Mouse (Mus musculus) liver, embryonic 15.5 days (tissue): Measurements from ENCODE around the gene Carmil1. TPM values are rescaled to one million over a fixed set of nuclear protein-coding genes. Genes with fewer than 3 reads are reported as not detected.

Experiments
- ATAC-seq: fragments of 200-750 bp; cut with Nextera tagmentation; 2 replicates; pipeline ENCODE4 v1.8.0; 2017; ENCODE audit warnings: moderate number of reproducible peaks, mild to moderate bottlenecking, moderate library complexity; ENCODE audit not compliant: insufficient read depth
- H3K27ac ChIP-seq: fragments of 300-500 bp; sonication (generic); replicated peaks from 2 replicates; pipeline ENCODE4 v1.5.1; 2015; ENCODE audit warnings: mild to moderate bottlenecking, inconsistent platforms
- H3K27me3 ChIP-seq: fragments of 300-500 bp; sonication (generic); 2 replicates; pipeline ENCODE4 v1.6.1; 2015; ENCODE audit warnings: mild to moderate bottlenecking, inconsistent platforms
- H3K36me3 ChIP-seq: fragments of 300-500 bp; sonication (generic); replicated peaks from 2 replicates; pipeline ENCODE4 v1.6.1; 2015; ENCODE audit warnings: moderate library complexity, mild to moderate bottlenecking, inconsistent platforms
- H3K4me1 ChIP-seq: fragments of 300-500 bp; sonication (generic); replicated peaks from 2 replicates; pipeline ENCODE4 v1.6.1; 2015; ENCODE audit warnings: inconsistent platforms
- H3K4me2 ChIP-seq: fragments of 300-500 bp; sonication (generic); 2 replicates; pipeline ENCODE4 v1.6.1; 2015; ENCODE audit warnings: moderate library complexity, mild to moderate bottlenecking, inconsistent platforms
- H3K4me3 ChIP-seq: fragments of 300-500 bp; sonication (generic); replicated peaks from 2 replicates; pipeline ENCODE4 v1.5.1; 2015; ENCODE audit warnings: mild to moderate bottlenecking, inconsistent platforms
- H3K9ac ChIP-seq: fragments of 300-500 bp; sonication (generic); 2 replicates; pipeline ENCODE4 v1.6.1; 2015; ENCODE audit warnings: moderate library complexity, mild to moderate bottlenecking, inconsistent platforms
- H3K9me3 ChIP-seq: fragments of 300-500 bp; sonication (generic); replicated peaks from 2 replicates; pipeline ENCODE4 v1.6.1; 2016; ENCODE audit warnings: inconsistent platforms
- WGBS: fragments of 180-500 bp; shearing (Covaris S2); methylation state at CpG from one replicate; pipeline ENCODE4 v1.1.7; 2015; ENCODE audit warnings: mixed read lengths; ENCODE audit not compliant: insufficient replicate concordance; 5-methylcytosine and 5-hydroxymethylcytosine counted together
- polyA plus RNA-seq: library from polyadenylated mRNA; unstranded; fragments of >200 nt; fragmentation: Nextera tagmentation; extraction: Ambion mirVana; gene quantifications from 2 replicates; pipeline ENCODE4 v1.2.1, GENCODE M21; 2015

Gene Carmil1
- polyA plus RNA-seq, 1 experiment from 2014 or later = 4.1 TPM

DNA sequence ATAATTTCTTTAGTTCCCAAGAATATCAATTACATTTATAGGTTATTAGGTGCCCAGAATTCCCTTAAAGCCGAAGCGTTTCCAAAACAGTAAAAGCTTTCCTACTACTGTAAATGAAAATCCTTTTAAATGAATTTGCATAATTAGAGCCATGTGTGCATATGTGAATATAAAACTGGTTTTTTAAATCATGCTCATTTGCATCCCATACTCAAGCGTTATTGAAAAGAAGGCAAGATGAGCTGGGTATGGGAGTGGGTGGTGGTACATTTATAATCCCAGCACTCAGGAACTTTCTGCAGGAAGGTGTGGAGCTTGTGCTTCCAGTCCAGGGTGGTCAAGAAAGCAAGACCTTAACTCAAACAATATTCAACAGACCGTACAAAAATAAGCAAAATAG is 178.3 kb downstream of the Carmil1 start:
- Histone ChIP-seq H3K36me3 (no peaks in the 10 kb centered on the region), H3K9ac (no peak overlapping the region)
- no peak for ATAC-seq

DNA sequence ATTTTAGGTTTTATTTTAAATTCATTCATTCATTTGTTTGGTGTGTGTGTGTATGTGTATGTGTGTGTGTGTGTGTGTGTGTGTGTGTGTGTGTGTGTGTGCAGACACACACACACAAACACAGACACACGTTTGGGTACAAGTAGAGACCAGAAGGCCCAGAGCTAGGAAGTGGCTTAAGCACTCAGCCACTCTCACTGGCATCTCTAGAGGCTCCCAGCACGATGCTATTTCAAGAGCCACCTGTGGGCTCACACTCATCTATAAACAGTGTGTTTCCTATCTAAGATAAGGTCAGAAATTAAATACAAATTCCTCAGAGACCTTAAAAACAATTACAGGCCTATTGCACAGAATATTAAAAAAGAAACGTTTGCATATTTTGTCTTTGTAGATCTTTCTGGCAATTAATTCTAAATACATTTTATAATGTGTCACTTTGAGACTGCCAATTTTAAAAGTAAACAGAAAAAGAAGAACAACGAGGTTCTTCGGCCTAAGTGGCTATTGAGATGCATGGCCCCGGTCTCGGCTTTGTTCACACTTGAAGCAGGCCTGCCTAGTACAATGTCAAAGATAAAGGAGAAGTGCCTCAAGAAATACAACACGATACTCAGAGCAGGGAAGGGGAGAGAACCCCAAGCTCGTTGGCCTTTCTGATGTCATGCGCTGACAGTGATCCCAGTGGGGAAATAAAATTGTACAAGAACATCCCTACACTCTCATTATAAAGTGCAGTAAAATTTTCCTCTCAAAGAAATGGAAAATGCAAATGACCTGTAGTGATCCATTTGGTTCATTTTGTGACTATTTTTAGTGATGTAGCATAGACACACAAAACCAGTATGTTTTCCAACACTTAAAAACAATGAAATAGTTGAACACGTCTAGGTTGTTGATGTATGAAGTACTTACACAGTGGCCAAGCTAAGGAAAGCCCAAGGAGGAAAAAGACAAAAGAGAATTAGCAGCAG is 179.2 kb downstream of the Carmil1 start:
- Histone ChIP-seq H3K4me2 (no peak overlapping the region), H3K27ac (no peak overlapping the region), H3K4me3 (no peak overlapping the region), H3K4me1 (no peaks in the 10 kb centered on the region), H3K9me3 (no peaks in the 10 kb centered on the region), H3K9ac (no peak overlapping the region), H3K36me3 (no peaks in the 10 kb centered on the region), H3K27me3 (no peaks in the 10 kb centered on the region)
- ATAC-seq = no peak
- WGBS = 56% methylated on average over 11 of the region's 11 CpGs

More for the DNA sequence above, 178.3 kb downstream of the Carmil1 start:
- no peak overlapping the region for H3K27ac ChIP-seq
- no peaks in the 10 kb centered on the region for H3K4me1 ChIP-seq
- no peak overlapping the region for H3K4me3 ChIP-seq
- 74% methylated on average over 4 of the region's 4 CpGs for WGBS
- no peaks in the 10 kb centered on the region for H3K9me3 ChIP-seq
- no peaks in the 10 kb centered on the region for H3K27me3 ChIP-seq
- H3K4me2 ChIP-seq = no peak overlapping the region

DNA sequence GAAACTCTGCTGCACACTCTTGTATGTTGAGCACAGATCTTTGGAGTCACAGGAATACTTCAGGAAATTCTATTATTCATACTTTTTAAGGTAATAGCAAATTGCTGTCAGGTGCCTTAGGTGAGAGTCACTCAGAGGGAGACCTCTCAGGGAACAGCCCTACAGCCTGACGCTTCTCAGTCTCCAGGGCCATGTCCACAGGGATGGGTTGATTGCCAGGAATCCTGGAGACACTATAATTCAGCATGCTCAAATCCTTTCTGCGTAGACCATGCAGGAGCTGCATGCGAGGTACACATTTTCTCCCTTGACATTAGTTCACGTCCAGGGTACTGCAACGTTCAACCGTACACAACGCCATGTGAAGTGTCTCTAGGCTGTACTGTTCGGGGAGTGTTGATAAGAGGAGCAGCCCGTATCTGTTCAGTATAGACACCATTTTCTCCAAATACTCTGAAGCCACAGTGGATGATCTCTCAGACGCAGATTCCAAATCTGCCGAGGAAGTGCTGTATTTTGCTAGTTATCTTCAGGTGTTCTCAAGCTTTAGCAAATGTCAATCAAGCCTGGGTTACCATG is 180.0 kb downstream of the Carmil1 start:
- ATAC-seq = no peak
- H3K9ac ChIP-seq = no peak overlapping the region
- no peak overlapping the region for H3K27ac ChIP-seq
- H3K36me3 ChIP-seq = no peaks in the 10 kb centered on the region
- H3K9me3 ChIP-seq = no peaks in the 10 kb centered on the region
- H3K4me1 ChIP-seq = no peaks in the 10 kb centered on the region
- no peaks in the 10 kb centered on the region for H3K27me3 ChIP-seq
- no peak overlapping the region for H3K4me3 ChIP-seq
- WGBS = 44% methylated on average over 11 of the region's 11 CpGs
- no peak overlapping the region for H3K4me2 ChIP-seq

DNA sequence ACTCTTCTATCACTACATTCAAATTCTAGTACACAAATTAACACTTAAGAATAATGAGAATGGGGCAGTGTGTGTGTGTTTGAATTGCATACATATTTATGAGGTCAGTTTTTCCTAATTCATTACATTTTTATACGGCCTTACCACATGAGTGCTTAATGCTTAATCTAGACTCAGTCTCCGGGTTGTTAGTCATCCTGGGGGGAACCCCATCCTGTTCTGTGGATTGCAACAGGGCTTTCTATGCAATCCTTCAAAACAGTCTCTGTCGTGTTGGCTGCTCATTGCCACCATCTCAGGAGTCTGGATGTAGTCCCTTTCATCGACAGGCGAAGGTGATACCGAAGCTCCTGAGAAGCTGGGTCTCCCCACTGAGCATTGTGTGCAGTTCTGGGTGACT is 184.0 kb downstream of the Carmil1 start:
- no peak for ATAC-seq
- 67% methylated on average over 6 of the region's 6 CpGs for WGBS
- H3K4me1 ChIP-seq = no peaks in the 10 kb centered on the region
- no peaks in the 10 kb centered on the region for H3K9me3 ChIP-seq
- H3K9ac ChIP-seq = no peak overlapping the region
- no peak overlapping the region for H3K4me2 ChIP-seq
- no peaks in the 10 kb centered on the region for H3K36me3 ChIP-seq
- H3K4me3 ChIP-seq = no peak overlapping the region
- no peaks in the 10 kb centered on the region for H3K27me3 ChIP-seq
- no peak overlapping the region for H3K27ac ChIP-seq

DNA sequence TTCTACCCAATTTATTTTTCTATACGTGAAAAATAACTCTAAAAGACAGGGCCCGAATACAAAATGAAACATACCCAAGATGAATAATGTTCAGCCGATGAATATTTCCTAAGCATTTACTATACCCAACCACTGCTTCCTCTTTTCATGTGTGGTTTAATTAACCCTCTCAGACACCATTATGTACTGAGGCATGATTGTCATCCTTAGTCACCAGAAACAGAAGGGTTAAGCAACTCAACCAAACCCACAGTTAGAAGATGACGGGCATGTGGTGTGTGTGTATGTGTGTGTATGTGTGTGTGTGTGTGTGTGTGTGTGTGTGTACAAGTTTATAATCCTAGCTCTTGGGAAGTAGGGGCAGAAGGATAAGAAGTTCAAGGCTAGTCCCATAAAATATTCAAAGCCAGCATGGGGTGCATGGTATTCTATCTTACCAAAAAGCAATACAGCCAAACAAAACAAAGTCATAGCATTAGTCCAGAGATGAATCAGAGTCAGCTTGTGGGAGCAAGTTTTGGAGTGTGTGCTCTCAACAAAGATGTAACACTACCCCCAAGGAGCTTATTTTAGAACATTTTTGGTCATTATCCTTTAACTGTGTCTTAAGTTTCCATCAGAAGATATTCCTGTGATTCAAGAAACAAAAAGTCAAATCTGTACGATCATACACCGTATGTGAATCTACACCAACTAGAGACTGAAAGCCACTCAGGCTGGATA is 185.6 kb downstream of the Carmil1 start:
- Histone ChIP-seq H3K4me2 (no peak overlapping the region), H3K9me3 (no peaks in the 10 kb centered on the region), H3K4me1 (no peaks in the 10 kb centered on the region), H3K36me3 (no peaks in the 10 kb centered on the region), H3K27ac (no peak overlapping the region), H3K9ac (no peak overlapping the region), H3K27me3 (no peaks in the 10 kb centered on the region), H3K4me3 (no peak overlapping the region)
- WGBS = 38% methylated on average over 6 of the region's 6 CpGs
- ATAC-seq = no peak

DNA sequence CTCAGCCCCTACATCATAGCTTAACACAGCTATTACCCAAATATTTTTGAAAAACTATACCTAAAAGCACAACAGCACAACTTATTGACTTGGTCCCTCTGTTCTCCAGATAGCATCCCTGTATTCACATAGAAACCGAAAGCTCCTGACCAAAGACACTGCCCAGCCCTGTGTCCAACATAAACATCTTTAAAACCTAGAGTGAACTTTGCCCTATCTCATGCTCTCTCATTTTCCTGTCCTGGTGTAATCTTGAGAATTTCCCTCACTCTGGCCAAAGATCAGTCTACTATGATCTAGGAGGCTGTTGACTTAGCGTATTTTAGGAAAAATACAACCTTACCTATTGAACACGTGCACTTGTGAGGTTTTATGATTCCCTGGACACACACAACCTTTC is 187.5 kb downstream of the Carmil1 start:
- Histone ChIP-seq H3K4me2 (no peak overlapping the region), H3K36me3 (no peaks in the 10 kb centered on the region), H3K27ac (no peak overlapping the region), H3K9ac (no peak overlapping the region), H3K4me1 (no peaks in the 10 kb centered on the region), H3K4me3 (no peak overlapping the region), H3K9me3 (no peaks in the 10 kb centered on the region), H3K27me3 (no peaks in the 10 kb centered on the region)
- 50% methylated on average over 3 of the region's 3 CpGs for WGBS
- ATAC-seq = no peak

DNA sequence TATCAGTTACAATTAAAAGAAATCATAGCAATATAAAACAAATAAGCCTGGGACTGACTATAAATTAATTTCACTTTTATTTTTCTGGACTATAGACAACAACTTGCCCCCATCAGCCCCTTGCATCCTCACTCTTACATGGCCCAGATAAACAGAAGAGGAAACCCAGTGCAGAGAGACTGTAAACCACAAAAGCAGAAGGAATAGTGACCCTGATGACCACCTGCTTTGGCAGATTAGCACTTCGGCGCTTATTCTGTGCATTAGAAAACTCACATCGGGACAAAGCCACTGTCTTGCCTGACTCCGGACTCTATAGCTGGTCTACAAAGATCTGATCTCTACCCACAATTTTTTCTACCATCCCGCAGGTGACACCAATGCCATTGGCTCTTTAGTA is 188.5 kb downstream of the Carmil1 start:
- H3K4me2 ChIP-seq = no peak overlapping the region
- 8% methylated on average over 5 of the region's 5 CpGs for WGBS
- ATAC-seq = no peak

DNA sequence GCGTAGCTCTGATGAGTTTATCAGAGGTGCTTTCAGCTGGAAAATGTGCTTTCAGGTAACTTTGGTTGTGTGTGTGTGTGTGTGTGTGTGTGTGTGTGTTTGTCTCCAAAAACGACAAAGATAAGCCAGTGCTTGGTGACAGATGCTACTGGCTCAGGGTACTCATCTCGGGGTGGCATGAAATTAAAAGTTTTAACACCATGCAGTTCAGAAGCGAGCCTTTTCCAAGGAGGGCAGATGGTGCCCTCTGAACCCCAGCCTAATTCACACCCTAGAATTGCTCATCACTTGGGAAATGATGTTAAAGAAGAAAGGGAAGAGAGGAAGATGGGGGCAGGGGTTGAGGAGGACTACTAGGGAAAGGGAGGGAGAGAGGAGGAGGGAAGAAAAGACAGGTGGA is 198.4 kb downstream of the Carmil1 start:
- H3K4me3 ChIP-seq = no peak overlapping the region
- H3K4me1 ChIP-seq = no peaks in the 10 kb centered on the region
- no peak overlapping the region for H3K4me2 ChIP-seq
- H3K36me3 ChIP-seq = no peaks in the 10 kb centered on the region
- 55% methylated on average over 4 of the region's 4 CpGs for WGBS
- no peaks in the 10 kb centered on the region for H3K9me3 ChIP-seq
- no peak overlapping the region for H3K9ac ChIP-seq
- no peaks in the 10 kb centered on the region for H3K27me3 ChIP-seq
- H3K27ac ChIP-seq = no peak overlapping the region
- ATAC-seq = no peak

More for the DNA sequence above, 188.5 kb downstream of the Carmil1 start:
- Histone ChIP-seq H3K9ac (no peak overlapping the region), H3K9me3 (no peaks in the 10 kb centered on the region), H3K4me1 (no peaks in the 10 kb centered on the region), H3K27ac (no peak overlapping the region), H3K4me3 (no peak overlapping the region), H3K27me3 (no peaks in the 10 kb centered on the region), H3K36me3 (no peaks in the 10 kb centered on the region)

DNA sequence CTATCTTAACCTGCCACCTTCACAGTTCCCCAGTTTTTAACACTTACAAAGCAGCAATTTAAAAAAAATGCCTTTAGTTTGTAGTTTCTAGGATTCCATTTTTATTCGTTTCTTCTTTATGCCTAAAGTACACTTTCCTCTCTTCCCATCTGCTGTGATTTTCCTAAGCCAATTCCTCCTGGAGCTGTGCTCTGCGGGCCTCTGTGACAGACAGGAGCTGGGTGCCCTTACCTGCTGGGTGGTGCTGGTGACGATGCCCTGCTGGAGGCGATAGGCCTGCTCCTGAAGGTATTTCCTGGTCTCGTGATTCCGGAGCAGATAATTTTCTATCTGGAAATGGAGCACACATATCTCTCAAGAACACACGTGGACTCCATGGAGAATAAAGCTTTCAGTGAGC is 198.9 kb downstream of the Carmil1 start:
- no peak overlapping the region for H3K4me2 ChIP-seq
- H3K27ac ChIP-seq = no peak overlapping the region
- WGBS = 57% methylated on average over 7 of the region's 7 CpGs
- H3K9me3 ChIP-seq = no peaks in the 10 kb centered on the region
- no peak overlapping the region for H3K9ac ChIP-seq
- ATAC-seq = no peak
- no peaks in the 10 kb centered on the region for H3K27me3 ChIP-seq
- no peaks in the 10 kb centered on the region for H3K36me3 ChIP-seq
- no peak overlapping the region for H3K4me3 ChIP-seq
- H3K4me1 ChIP-seq = no peaks in the 10 kb centered on the region

DNA sequence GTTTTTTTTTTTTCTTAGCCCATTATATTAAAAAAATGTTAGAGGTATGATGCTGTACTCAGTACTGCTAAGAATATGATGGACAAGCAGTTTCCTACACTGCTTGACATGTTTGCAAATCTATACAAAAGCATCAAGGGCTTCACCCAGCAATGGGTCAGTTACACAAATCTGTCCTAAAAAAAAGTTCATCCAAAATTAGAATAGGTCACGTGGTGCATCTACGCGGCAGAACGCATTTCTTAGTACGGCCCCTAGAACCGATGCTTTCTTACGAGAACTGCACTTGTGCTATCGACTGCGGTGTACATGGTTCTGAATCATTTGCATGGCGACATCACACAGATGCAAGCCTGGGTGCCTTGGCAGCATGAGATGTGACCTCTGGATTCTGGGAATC is 208.0 kb downstream of the Carmil1 start:
- Histone ChIP-seq H3K4me3 (no peak overlapping the region), H3K27me3 (0 out of 2 replicates have a peak, but pooled peaks cover 3% of the 10 kb centered on the region), H3K9me3 (no peaks in the 10 kb centered on the region), H3K9ac (no peak overlapping the region), H3K4me1 (no peaks in the 10 kb centered on the region), H3K36me3 (no peaks in the 10 kb centered on the region), H3K27ac (no peak overlapping the region), H3K4me2 (no peak overlapping the region)
- WGBS = 80% methylated on average over 10 of the region's 10 CpGs
- ATAC-seq = no peak

DNA sequence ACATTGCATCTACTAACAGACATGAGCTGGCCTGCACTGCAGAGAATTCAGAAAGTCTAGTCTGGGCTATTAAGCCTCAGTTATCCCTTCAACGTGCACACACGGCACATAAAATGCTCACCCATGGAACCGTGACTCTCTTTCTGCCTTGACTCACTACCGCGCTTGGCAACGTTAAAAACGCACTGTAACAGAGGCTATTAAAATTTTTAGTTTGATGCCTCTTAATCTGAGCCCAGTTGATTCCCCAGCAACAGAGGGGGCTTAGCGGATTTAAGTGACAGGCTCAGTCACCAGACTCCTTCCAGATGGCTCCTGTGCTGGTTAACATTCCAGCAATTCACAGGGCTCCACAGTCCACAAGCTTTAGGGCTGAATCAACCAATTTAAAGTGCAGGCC is 213.0 kb downstream of the Carmil1 start:
- H3K9me3 ChIP-seq = no peaks in the 10 kb centered on the region
- H3K9ac ChIP-seq = no peak overlapping the region
- H3K4me3 ChIP-seq = no peak overlapping the region
- no peak for ATAC-seq
- no peaks in the 10 kb centered on the region for H3K27me3 ChIP-seq
- no peak overlapping the region for H3K27ac ChIP-seq
- 79% methylated on average over 8 of the region's 8 CpGs for WGBS
- no peak overlapping the region for H3K4me2 ChIP-seq
- no peaks in the 10 kb centered on the region for H3K4me1 ChIP-seq
- no peaks in the 10 kb centered on the region for H3K36me3 ChIP-seq
